Mouse (Mus musculus) heart, adult 9 months (tissue): Measurements from ENCODE around the gene Cul5.

Experiments used
- DNase-seq, 2 experiments: peaks; one replicate each; pipeline ENCODE4 v3.0.0; 2022; ENCODE audit warnings: low spot score in 2 of 2

Cul5 gene

DNA sequence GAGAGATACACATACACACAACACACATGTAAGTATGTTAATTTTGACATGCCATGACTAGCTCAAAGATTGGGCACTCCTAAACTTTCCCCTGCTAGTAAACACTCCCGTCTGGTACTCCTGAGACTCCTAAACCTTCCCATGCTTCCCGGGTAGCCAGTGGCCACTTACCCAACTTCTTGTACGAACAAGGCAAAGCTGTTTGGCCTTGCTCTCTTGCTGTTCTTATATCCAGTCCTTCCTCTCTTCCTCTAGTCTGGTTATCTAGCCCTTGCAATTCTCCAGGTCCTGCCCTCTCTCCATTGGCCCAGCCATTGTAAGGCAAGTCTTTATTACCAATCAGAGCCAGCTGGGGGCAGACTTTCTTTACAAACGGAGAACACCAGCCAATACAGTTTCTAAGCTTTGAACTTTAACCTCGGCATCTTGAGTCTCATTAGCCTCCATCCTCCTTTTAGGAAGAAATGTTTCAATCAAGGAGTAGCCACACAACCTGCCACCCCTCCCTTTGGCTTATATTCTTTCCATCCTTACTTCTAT is at the start of gene Cul5:
Cul5 (minus strand) TSS at position 335 of the 540 bp plus-strand sequence.
- DNase-seq, result peak in 1 of 2 experiments; percentile 14

GRCm38 (mm10) chr9:53705992-53706696 is 36.3 kb upstream of the Cul5 start, which contains the start of gene Rab39:
Rab39 (minus strand) TSS chr9:53706232.
- peak; percentile 55 to 57 for DNase-seq

DNA sequence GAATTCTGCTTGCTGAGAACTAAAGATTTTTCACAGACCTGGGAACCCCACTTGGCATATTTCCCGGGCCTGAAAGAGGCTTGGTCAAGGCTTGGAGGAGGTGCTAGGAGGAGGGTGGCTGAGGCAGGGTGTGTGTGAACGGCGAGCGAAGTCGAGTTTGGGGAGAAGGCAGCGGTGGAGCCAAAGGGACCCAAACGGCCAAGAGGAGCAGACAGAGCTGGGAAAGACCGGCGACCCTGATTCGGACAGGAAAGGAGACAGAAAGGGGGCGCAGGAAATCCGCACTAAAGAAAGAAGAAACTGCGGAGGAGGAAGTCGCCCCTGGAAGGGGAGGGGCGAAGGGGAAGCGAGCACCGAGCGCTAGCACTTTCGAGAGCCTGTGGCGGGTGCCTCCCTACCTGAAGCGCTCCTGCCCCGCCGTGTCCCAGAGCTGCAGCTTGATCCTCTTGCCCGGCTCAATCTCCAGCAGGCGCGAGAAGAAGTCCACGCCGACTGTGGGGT is 35.7 kb upstream of the Cul5 start:
- DNase-seq, result peak; percentile 3 to 15

- no peak for DNase-seq
Observed at GRCm38 (mm10) chr9:53702991-53703390, 33.2 kb upstream of the Cul5 start.

GRCm38 (mm10) chr9:53700496-53700895 is 30.7 kb upstream of the Cul5 start:
- peak in 1 of 2 experiments; percentile 4 for DNase-seq

- no peak for DNase-seq
Observed at GRCm38 (mm10) chr9:53695846-53696245, 26.0 kb upstream of the Cul5 start.

GRCm38 (mm10) chr9:53693718-53694117 is 23.9 kb upstream of the Cul5 start:
- DNase-seq, result no peak

- DNase-seq, result no peak
Observed at GRCm38 (mm10) chr9:53691745-53692670, 22.2 kb upstream of the Cul5 start.

DNA sequence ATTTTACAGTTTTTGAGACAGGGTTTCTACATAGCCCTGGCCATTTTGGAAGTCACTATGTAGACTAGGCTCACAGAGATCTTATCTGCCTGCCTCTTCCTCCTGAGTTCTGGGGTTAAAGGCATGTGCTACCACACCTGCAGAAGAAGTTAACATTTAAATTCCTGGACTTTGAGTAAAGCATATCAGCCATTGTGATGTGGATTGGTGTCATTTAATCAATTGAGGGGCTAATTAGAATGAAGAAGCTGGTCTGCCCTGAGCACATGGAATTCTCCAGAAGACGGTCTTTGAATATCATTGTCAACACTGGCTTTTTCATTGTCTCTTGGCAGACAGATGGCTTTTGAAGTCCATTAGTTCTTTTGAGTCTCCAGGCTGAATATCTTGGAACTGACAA is 11.0 kb upstream of the Cul5 start:
- DNase-seq, result no peak

DNA sequence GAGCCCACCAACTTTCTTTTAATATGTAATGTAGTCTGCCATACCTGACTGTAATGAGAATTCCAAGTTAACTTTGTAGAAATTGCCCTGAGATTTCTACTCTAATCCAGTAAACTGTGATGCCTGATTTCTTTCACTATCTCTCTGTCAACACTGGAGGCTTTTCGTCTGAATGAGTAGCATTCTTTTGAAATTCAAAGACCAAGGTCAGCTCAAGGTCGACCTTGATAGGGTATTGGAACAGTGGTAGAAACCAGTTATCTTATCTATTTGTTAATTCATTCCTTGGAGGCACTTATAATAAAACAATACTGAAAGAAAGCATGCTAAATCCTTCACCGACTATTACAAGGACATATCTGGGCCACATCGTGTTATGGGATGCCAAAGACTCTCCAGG is 7.1 kb upstream of the Cul5 start:
- no peak for DNase-seq

GRCm38 (mm10) chr9:53673571-53673970 is 3.8 kb upstream of the Cul5 start:
- peak; percentile 38 to 66 for DNase-seq

- DNase-seq, result peak; percentile 90 to 94
Observed at GRCm38 (mm10) chr9:53667020-53667669, 2.7 kb downstream of the Cul5 start.

DNA sequence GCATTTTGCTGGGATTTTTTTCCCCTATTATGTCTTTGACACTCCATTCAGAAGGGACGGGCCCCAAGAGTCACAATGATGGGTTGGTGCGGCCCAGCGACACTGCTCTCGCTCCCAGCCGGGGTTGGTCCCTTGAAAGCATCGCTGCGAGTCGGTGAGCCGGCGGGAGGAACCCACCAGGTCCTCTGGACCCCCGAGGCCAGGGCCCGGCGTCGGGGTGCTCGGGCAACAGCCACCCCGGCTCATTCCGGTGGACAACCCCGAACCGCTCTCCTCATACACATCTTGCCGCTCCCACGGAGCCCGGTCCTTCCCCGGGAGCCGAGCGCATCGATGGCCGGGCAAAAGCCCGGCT is 3.2 kb downstream of the Cul5 start:
- no peak for DNase-seq

DNA sequence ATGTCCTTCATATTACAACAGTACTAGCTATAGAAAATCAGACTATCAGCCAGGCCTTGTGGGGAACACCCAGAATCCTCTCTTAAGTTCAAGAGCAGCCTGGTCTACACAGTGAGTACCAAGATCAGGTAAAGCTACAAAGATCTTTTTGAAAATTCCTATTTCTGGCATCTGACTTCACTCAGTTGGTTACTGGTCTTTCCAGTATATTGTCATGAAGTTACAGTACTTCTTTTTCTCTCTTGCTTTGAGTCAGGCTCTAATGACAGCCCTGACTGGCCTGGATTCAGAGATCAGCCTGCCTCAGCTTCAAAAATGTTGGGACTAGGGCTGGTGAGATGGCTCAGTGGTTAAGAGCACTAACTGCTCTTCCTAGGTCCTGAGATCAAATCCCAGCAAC is 4.4 kb downstream of the Cul5 start:
- no peak for DNase-seq

GRCm38 (mm10) chr9:53664819-53665218 is 5.0 kb downstream of the Cul5 start:
- no peak for DNase-seq

DNA sequence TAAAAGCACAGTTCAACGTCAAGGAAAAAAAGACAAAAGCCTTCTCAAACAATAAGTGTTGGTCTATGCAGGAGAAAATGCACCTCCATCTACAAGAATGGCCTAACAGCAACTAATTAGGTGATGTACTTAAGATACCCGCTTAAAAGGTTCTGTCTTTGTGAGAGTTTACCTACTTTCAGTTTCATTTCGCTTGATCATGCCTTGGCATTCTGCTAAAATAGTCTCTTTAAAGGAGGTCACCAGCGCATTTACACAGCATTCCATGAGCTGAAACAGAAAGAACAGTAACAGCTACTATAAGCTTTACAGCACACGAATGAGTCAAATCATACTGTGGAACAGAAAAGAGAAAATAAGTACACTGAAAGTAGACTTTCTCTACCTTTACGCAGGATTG is 35.0 kb downstream of the Cul5 start:
- DNase-seq, result no peak

- DNase-seq, result no peak
Observed at GRCm38 (mm10) chr9:53615246-53615645, 54.6 kb downstream of the Cul5 start.

- DNase-seq, result no peak
Observed at GRCm38 (mm10) chr9:53614286-53614685, 55.5 kb downstream of the Cul5 start.

DNA sequence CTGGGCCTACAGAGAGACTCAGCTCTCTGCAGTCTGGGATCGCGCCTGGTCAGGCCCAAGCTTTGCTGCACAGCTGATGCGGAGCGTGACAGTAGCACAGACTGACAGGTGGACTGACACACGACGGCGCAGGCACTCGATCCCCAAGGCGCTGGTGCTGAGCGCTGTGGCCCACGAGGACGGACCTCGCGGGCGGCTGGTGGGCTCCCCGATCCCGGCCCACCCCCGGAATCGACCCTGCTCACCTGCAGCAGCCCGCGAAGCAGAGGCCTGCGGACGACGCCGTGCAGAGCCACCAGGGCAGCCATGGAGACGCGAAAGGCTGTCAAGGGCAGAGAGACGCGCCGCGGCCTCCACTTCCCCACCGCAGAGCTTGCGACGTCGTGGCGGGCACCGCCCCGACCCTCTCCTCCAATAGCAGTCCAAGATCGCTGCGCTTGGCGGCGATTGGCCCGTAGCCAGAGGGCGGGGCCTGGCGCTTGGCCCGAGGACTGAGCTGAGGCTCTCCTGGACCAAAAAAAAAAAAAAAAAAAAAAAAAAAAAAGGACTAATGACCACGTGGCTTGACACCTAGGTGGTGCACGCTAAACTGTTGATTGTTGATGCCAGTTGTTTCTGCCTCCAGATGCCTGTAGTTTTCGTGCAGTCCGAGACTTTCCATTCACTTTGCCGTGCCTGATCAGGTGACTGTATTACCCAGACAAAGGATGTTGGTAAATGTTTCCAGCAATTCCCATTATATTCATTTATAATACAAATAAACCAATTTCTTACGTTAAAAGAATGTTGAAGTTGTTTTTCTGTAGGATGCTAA is 59.6 kb downstream of the Cul5 start, which contains the start of gene Acat1:
Acat1 (minus strand) TSS at position 415 of the 814 bp plus-strand sequence.
- peak; percentile 93 to 95 for DNase-seq

DNA sequence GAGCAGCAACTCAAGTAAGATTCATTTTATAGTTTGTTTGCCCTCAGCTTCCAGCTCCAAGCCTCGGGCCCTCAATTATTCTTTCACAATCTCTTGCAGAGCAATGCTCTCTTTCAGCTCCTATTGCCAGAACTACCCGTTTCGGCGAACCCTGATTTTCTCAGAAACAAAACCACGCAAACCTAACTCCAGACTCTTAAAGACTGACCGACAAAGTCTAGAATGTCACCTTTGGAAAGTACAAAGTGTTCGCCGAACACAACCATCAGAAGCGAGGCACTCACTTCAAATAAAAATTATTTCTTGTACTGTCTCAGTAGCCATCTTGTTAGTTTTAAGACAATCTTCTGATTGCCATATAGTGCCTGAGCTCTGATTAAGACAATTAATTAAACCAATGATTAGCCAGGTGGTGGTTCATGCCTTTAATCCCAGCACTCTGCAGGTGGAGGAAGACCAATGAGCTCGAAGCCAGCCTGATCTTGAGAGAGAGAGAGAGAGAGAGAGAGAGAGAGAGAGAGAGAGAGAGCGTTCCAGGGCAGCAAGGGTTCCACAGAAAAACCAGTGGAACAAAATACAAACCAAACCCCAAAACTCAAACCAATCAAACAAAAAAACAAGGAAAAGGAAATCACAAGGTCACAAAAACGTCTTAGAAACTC is 60.4 kb downstream of the Cul5 start:
- DNase-seq, result no peak
